Mouse (Mus musculus): ENCODE measurements around the gene Gm765. TPM values are rescaled to one million over a fixed set of nuclear protein-coding genes. Genes with fewer than 3 reads are reported as not detected.

Gene Gm765
- not detected in 2 replicates for polyA plus RNA-seq (2014; fragmentation: Nextera tagmentation; extraction: Ambion mirVana)

GRCm38 (mm10) chr6:98342654-98343053, at the start of gene Gm765:
Gm765 (minus strand) TSS chr6:98342754.
- Histone ChIP-seq H3K4me3 (ENCODE audit: low read depth, low read length) (no peak within 1 kb of the TSS), H3K4me1 (ENCODE audit: control insufficient read depth, insufficient read depth, low read length) (no peaks in the 10 kb centered on the region), H3K9ac (ENCODE audit: low read length) (no peak within 1 kb of the TSS), H3K4me2 (ENCODE audit: low read depth) (no peak within 1 kb of the TSS), H3K9me3 (ENCODE audit: control insufficient read depth, low read length) (no peaks in the 10 kb centered on the region), H3K36me3 (ENCODE audit: control insufficient read depth, insufficient read depth, low read length) (no peaks in the 10 kb centered on the region), H3K27me3 (ENCODE audit: control insufficient read depth, insufficient read depth, low read length) (no peaks in the 10 kb centered on the region), H3K27ac (ENCODE audit: low read depth, low read length) (no peak within 1 kb of the TSS)
- ATAC-seq (ENCODE audit: insufficient read depth, low FRiP score, low TSS enrichment) (no peak), DNase-seq (ENCODE audit: low spot score) (no peak)
- WGBS = 77% methylated on average over 5 of the region's 5 CpGs

- WGBS = 86% methylated on average over 8 of the region's 8 CpGs
- no peak for DNase-seq (ENCODE audit: low spot score)
- no peaks in the 10 kb centered on the region for H3K36me3 ChIP-seq (ENCODE audit: control insufficient read depth, insufficient read depth, low read length)
- H3K9ac ChIP-seq (ENCODE audit: low read length) = no peak overlapping the region
- no peak overlapping the region for H3K4me3 ChIP-seq (ENCODE audit: low read depth, low read length)
- H3K27ac ChIP-seq (ENCODE audit: low read depth, low read length) = no peak overlapping the region
- H3K4me1 ChIP-seq (ENCODE audit: control insufficient read depth, insufficient read depth, low read length) = no peaks in the 10 kb centered on the region
- ATAC-seq (ENCODE audit: insufficient read depth, low FRiP score, low TSS enrichment) = no peak
- no peaks in the 10 kb centered on the region for H3K27me3 ChIP-seq (ENCODE audit: control insufficient read depth, insufficient read depth, low read length)
- H3K4me2 ChIP-seq (ENCODE audit: low read depth) = no peak overlapping the region
- H3K9me3 ChIP-seq (ENCODE audit: control insufficient read depth, low read length) = no peaks in the 10 kb centered on the region
Measured at GRCm38 (mm10) chr6:98385487-98385886, 42.9 kb upstream of the Gm765 start.

DNA sequence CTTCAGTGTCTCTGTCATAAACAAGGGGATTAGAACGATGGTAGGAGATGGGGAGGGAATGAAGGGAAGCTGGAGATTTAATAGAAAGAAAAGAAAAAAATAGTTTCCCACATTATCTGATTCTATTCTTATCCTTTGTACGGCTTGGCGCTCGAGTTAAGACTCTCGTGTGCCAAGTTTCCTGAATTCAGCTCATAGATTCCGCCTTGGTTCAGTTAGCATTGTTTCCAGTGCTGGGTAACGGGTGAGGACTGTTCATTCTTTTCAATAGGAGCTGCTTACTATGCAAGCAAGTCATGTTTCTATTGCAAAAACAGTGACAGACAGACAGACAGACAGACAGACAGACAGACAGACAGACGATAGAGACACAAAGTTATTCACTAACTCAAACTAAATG, 41.9 kb upstream of the Gm765 start:
- H3K36me3 ChIP-seq (ENCODE audit: control insufficient read depth, insufficient read depth, low read length) = no peaks in the 10 kb centered on the region
- WGBS = 85% methylated on average over 8 of the region's 8 CpGs
- no peaks in the 10 kb centered on the region for H3K9me3 ChIP-seq (ENCODE audit: control insufficient read depth, low read length)
- no peak overlapping the region for H3K9ac ChIP-seq (ENCODE audit: low read length)
- no peaks in the 10 kb centered on the region for H3K4me1 ChIP-seq (ENCODE audit: control insufficient read depth, insufficient read depth, low read length)
- H3K4me2 ChIP-seq (ENCODE audit: low read depth) = no peak overlapping the region
- no peaks in the 10 kb centered on the region for H3K27me3 ChIP-seq (ENCODE audit: control insufficient read depth, insufficient read depth, low read length)
- H3K4me3 ChIP-seq (ENCODE audit: low read depth, low read length) = no peak overlapping the region
- ATAC-seq (ENCODE audit: insufficient read depth, low FRiP score, low TSS enrichment) (no peak), DNase-seq (ENCODE audit: low spot score) (no peak)
- no peak overlapping the region for H3K27ac ChIP-seq (ENCODE audit: low read depth, low read length)

DNA sequence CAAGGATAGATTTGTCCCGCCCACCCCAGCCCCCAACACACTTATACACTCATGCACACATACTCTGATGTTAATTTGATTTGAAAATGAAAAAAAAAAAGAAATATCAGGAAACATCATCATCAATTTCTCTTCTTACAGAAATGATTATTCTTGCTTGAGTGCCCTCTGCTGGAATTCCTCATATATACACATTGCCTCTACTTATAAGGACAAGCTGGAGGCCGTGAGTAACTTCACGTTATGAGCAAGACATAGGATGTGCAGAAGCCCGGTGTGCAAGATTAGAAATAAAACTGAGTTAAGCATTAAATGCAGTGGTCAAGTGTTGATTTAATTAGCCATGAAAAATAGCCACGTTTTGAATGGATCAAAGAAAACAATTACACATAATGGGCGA, 40.9 kb upstream of the Gm765 start:
- no peak overlapping the region for H3K9ac ChIP-seq (ENCODE audit: low read length)

GRCm38 (mm10) chr6:98366199-98366598, 23.6 kb upstream of the Gm765 start:
- no peak for ATAC-seq (ENCODE audit: insufficient read depth, low FRiP score, low TSS enrichment)

More for the DNA sequence above, 40.9 kb upstream of the Gm765 start:
- DNase-seq (ENCODE audit: low spot score) = no peak
- H3K4me3 ChIP-seq (ENCODE audit: low read depth, low read length) = no peak overlapping the region
- 58% methylated on average over 6 of the region's 6 CpGs for WGBS
- no peaks in the 10 kb centered on the region for H3K27me3 ChIP-seq (ENCODE audit: control insufficient read depth, insufficient read depth, low read length)
- no peaks in the 10 kb centered on the region for H3K36me3 ChIP-seq (ENCODE audit: control insufficient read depth, insufficient read depth, low read length)
- no peaks in the 10 kb centered on the region for H3K4me1 ChIP-seq (ENCODE audit: control insufficient read depth, insufficient read depth, low read length)
- no peak overlapping the region for H3K4me2 ChIP-seq (ENCODE audit: low read depth)
- H3K27ac ChIP-seq (ENCODE audit: low read depth, low read length) = no peak overlapping the region
- no peak for ATAC-seq (ENCODE audit: insufficient read depth, low FRiP score, low TSS enrichment)
- no peaks in the 10 kb centered on the region for H3K9me3 ChIP-seq (ENCODE audit: control insufficient read depth, low read length)

DNA sequence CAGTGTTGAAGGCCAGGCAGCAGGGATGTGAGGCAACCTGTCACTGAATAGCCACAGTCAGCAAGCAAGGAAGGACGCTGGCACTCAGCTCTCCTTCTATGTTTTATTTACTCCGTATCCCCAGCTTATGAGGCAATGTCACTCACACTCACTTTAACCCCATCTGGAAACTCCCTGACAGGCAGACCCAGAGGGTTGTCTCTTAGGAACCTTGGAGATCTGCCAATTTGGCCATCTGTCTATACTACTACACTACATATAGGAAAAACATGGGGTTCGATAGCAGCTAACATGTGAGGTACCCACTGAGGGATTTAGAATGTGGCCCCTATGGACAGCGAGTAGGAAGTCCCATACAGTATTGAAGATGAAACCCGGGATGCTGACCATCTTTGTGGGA, 12.7 kb upstream of the Gm765 start:
- no peak for ATAC-seq (ENCODE audit: insufficient read depth, low FRiP score, low TSS enrichment)
- no peak for DNase-seq (ENCODE audit: low spot score)
- Histone ChIP-seq H3K4me2 (ENCODE audit: low read depth) (no peak overlapping the region), H3K27ac (ENCODE audit: low read depth, low read length) (no peak overlapping the region), H3K36me3 (ENCODE audit: control insufficient read depth, insufficient read depth, low read length) (no peaks in the 10 kb centered on the region), H3K9me3 (ENCODE audit: control insufficient read depth, low read length) (no peaks in the 10 kb centered on the region), H3K4me3 (ENCODE audit: low read depth, low read length) (no peak overlapping the region), H3K9ac (ENCODE audit: low read length) (no peak overlapping the region), H3K27me3 (ENCODE audit: control insufficient read depth, insufficient read depth, low read length) (no peaks in the 10 kb centered on the region), H3K4me1 (ENCODE audit: control insufficient read depth, insufficient read depth, low read length) (no peaks in the 10 kb centered on the region)
- 85% methylated on average over 5 of the region's 5 CpGs for WGBS

More at GRCm38 (mm10) chr6:98366199-98366598, 23.6 kb upstream of the Gm765 start:
- DNase-seq (ENCODE audit: low spot score) = no peak
- no peak overlapping the region for H3K27ac ChIP-seq (ENCODE audit: low read depth, low read length)
- H3K9ac ChIP-seq (ENCODE audit: low read length) = no peak overlapping the region
- H3K9me3 ChIP-seq (ENCODE audit: control insufficient read depth, low read length) = no peaks in the 10 kb centered on the region
- no peak overlapping the region for H3K4me2 ChIP-seq (ENCODE audit: low read depth)
- H3K4me1 ChIP-seq (ENCODE audit: control insufficient read depth, insufficient read depth, low read length) = no peaks in the 10 kb centered on the region
- H3K27me3 ChIP-seq (ENCODE audit: control insufficient read depth, insufficient read depth, low read length) = no peaks in the 10 kb centered on the region
- no peak overlapping the region for H3K4me3 ChIP-seq (ENCODE audit: low read depth, low read length)
- WGBS = 86% methylated on average over 4 of the region's 4 CpGs
- H3K36me3 ChIP-seq (ENCODE audit: control insufficient read depth, insufficient read depth, low read length) = no peaks in the 10 kb centered on the region

DNA sequence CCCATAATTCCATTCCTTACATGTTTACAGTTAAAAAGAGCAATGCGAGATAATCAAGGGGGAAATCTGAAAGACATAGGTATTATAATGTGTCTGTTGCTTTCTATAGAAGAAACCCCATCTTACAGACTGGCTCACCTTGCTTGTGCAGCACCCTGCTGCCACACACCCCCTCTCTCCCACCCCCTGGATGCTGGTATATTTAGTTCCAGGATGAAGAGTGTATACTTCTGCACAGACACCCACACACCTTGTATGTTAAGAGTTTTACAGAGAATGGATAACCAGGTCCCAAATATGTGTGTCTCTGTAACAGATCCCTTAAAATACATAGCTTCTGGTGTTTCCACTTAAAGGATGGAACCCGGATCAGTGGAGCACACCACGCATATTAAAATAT, 10.7 kb upstream of the Gm765 start:
- no peak overlapping the region for H3K4me2 ChIP-seq (ENCODE audit: low read depth)
- H3K27ac ChIP-seq (ENCODE audit: low read depth, low read length) = no peak overlapping the region
- 92% methylated on average over 3 of the region's 3 CpGs for WGBS
- no peak for ATAC-seq (ENCODE audit: insufficient read depth, low FRiP score, low TSS enrichment)
- H3K4me1 ChIP-seq (ENCODE audit: control insufficient read depth, insufficient read depth, low read length) = no peaks in the 10 kb centered on the region
- no peak for DNase-seq (ENCODE audit: low spot score)
- H3K9me3 ChIP-seq (ENCODE audit: control insufficient read depth, low read length) = no peaks in the 10 kb centered on the region
- H3K9ac ChIP-seq (ENCODE audit: low read length) = no peak overlapping the region
- no peak overlapping the region for H3K4me3 ChIP-seq (ENCODE audit: low read depth, low read length)
- H3K36me3 ChIP-seq (ENCODE audit: control insufficient read depth, insufficient read depth, low read length) = no peaks in the 10 kb centered on the region
- no peaks in the 10 kb centered on the region for H3K27me3 ChIP-seq (ENCODE audit: control insufficient read depth, insufficient read depth, low read length)

GRCm38 (mm10) chr6:98332714-98333113, 9.8 kb downstream of the Gm765 start:
- no peak for ATAC-seq (ENCODE audit: insufficient read depth, low FRiP score, low TSS enrichment)
- H3K9ac ChIP-seq (ENCODE audit: low read length) = no peak overlapping the region
- 86% methylated on average over 2 of the region's 2 CpGs for WGBS

DNA sequence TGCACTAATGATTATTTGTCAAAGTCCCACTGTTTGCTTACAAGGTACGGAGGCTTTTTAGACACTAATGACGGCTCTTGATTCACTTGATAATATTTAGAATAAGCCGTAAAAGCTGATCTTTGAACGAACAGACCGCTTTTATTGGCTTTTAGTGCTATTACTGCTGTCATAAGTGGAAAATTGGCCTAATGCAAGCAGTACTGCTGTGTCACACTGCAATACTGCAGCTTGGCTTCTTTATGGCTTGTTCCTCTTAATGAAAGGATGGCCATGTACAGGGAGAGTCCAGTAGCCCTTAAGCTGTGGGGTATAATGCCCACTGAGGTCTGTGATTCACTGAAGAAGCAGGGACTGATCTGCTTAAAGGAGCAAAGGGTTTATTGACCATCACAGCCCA, 30.9 kb downstream of the Gm765 start:
- H3K9me3 ChIP-seq (ENCODE audit: control insufficient read depth, low read length) = no peaks in the 10 kb centered on the region
- no peaks in the 10 kb centered on the region for H3K27me3 ChIP-seq (ENCODE audit: control insufficient read depth, insufficient read depth, low read length)
- whole genome bisulfite sequencing = 85% methylated on average over 5 of the region's 5 CpGs
- no peak overlapping the region for H3K27ac ChIP-seq (ENCODE audit: low read depth, low read length)
- no peaks in the 10 kb centered on the region for H3K4me1 ChIP-seq (ENCODE audit: control insufficient read depth, insufficient read depth, low read length)
- DNase-seq (ENCODE audit: low spot score) (no peak), ATAC-seq (ENCODE audit: insufficient read depth, low FRiP score, low TSS enrichment) (no peak)
- no peaks in the 10 kb centered on the region for H3K36me3 ChIP-seq (ENCODE audit: control insufficient read depth, insufficient read depth, low read length)
- no peak overlapping the region for H3K4me3 ChIP-seq (ENCODE audit: low read depth, low read length)
- no peak overlapping the region for H3K4me2 ChIP-seq (ENCODE audit: low read depth)
- H3K9ac ChIP-seq (ENCODE audit: low read length) = no peak overlapping the region

More at GRCm38 (mm10) chr6:98332714-98333113, 9.8 kb downstream of the Gm765 start:
- Histone ChIP-seq H3K9me3 (ENCODE audit: control insufficient read depth, low read length) (no peaks in the 10 kb centered on the region), H3K4me2 (ENCODE audit: low read depth) (no peak overlapping the region), H3K27me3 (ENCODE audit: control insufficient read depth, insufficient read depth, low read length) (no peaks in the 10 kb centered on the region), H3K4me1 (ENCODE audit: control insufficient read depth, insufficient read depth, low read length) (no peaks in the 10 kb centered on the region), H3K27ac (ENCODE audit: low read depth, low read length) (no peak overlapping the region), H3K4me3 (ENCODE audit: low read depth, low read length) (no peak overlapping the region), H3K36me3 (ENCODE audit: control insufficient read depth, insufficient read depth, low read length) (no peaks in the 10 kb centered on the region)
- DNase-seq (ENCODE audit: low spot score) = no peak
